Mouse (Mus musculus): ENCODE measurements around the gene Socs2. TPM values are rescaled to one million over a fixed set of nuclear protein-coding genes. Genes with fewer than 3 reads are reported as not detected.
A peak's percentile ranks its signal among the peaks of the same experiment; 100 is the strongest.

The Socs2 gene
- polyA plus RNA-seq, 1 experiment = 59.4 TPM

DNA sequence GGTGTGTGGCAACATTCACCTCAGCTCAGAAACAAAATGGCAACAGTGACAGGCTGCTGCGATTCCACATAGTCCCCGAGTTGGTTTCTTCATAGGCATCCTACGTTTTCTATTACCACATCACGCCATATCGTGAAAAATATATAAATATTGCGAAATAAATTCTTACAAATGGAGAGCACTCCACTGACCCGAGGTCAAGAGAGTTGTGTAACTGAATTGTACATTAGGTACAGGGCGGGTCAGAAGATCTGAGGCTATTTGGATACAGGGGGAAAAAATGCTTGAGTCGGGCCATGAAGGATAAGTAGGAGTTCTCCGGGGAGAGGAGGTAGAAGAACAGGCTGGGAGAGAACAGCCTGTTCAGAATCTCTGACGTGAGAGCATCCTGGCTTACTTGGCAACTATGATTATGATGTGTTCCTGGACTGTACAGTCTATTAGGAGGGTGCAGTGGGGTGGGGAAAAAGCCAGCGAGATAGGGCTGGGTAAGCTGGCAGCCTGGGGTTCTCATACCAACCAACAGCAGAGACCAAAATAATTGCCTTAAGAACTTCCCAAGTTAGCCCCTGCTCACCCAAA, 55.6 kb downstream of the Socs2 start:
- TF ChIP-seq POLR2A (IDR thresholded peaks at IDR 0.05; ENCODE audit: borderline replicate concordance, extremely low read depth, insufficient read depth, insufficient read length, poor library complexity, severe bottlenecking) = no peak
- no peak for TF ChIP-seq CTCF (IDR thresholded peaks at IDR 0.05; ENCODE audit: borderline replicate concordance, extremely low read depth, insufficient read depth, insufficient read length)
- no peak for DNase-seq (ENCODE audit: low read depth)

DNA sequence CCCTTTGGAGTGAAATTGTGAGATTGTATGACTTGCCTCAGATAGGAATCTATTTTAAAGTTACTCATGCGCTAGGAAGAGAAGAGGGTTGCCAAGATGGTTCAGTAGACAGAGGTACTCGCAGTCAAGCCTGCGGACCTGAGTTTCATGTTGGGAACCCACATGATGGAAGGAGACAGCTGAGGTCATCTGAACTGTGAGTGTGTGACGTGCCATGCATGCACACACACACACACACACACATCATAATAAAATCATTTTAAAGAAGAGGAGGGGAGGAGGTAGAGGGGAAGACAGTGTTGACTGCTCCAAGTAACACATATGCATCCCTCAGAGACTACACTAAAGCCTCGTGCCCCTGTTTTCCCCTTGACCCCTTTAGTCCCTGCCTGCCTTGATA, 56.9 kb downstream of the Socs2 start:
- DNase-seq (ENCODE audit: low read depth) = no peak
- TF ChIP-seq CTCF (IDR thresholded peaks at IDR 0.05; ENCODE audit: borderline replicate concordance, extremely low read depth, insufficient read depth, insufficient read length) (no peak), POLR2A (IDR thresholded peaks at IDR 0.05; ENCODE audit: borderline replicate concordance, extremely low read depth, insufficient read depth, insufficient read length, poor library complexity, severe bottlenecking) (no peak)

DNA sequence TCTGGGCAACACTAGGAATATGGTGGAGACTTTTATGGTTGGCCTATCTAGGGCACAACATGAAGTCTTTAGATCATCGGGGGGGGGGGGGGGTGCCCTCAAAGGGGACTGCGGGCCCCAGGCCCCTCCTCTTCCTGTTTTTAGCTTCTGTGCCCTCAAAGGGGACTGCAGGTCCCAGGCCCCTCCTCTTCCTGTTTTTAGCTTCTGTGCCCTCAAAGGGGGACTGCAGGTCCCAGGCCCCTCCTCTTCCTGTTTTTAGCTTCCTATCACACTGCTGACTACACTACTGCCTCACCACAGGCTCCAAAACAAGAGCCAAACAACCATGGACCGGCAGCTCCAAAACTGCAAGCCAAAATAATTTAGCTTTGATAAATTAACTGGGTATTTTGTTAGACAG, 59.3 kb downstream of the Socs2 start:
- no peak for DNase-seq (ENCODE audit: low read depth)
- TF ChIP-seq CTCF (IDR thresholded peaks at IDR 0.05; ENCODE audit: borderline replicate concordance, extremely low read depth, insufficient read depth, insufficient read length) (no peak), POLR2A (IDR thresholded peaks at IDR 0.05; ENCODE audit: borderline replicate concordance, extremely low read depth, insufficient read depth, insufficient read length, poor library complexity, severe bottlenecking) (no peak)

DNA sequence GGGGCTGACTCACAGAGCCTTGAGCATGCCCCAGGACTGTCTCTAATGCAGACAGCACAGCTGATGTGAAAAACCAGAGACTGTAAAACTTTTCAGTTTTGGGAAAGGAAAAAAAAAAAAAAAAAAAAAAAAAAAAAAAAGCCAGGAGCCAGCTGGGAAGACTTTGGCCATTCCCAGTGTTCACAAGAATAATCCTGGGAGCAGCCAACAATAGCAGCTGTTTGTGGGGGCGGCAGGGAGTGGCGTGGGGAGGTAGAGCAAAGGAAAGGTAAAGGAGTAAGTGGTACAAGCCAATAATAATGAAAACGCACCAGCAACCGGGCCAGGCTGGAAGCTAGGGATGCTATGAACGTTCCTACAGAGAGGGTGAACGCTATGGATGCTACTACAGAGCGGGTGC, 60.3 kb downstream of the Socs2 start:
- TF ChIP-seq POLR2A (IDR thresholded peaks at IDR 0.05; ENCODE audit: borderline replicate concordance, extremely low read depth, insufficient read depth, insufficient read length, poor library complexity, severe bottlenecking) (no peak), CTCF (IDR thresholded peaks at IDR 0.05; ENCODE audit: borderline replicate concordance, extremely low read depth, insufficient read depth, insufficient read length) (no peak)
- no peak for DNase-seq (ENCODE audit: low read depth)

DNA sequence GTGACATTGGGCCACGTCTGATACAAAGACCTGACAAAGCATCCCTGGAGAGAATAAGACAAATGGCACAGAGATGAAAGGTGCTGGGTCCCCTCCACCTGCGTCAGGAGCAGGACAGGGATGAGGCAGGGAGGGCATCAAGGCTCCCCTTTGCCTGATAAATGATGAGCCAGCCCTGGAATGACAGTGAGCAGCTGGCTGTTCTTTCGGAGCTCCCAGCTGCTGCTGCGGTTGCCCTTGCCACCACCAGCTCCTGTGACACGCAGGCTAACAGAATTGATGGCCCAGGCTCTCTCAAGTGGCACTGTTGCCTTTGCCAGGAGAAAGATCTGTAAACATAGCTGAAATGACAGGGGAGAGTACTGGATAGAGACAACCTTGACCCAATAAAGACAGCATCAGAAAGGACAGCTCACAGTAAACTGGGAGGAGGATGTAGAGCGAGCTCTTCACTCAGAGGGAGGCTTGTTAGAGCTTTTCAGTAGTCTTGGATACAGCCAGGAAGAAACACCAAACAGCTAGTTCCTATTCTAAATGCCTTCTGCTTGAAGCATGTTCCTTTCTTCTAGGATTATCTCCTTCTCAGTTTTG, 61.2 kb downstream of the Socs2 start:
- DNase-seq (ENCODE audit: low read depth) = peak; percentile 22
- no peak for TF ChIP-seq CTCF (IDR thresholded peaks at IDR 0.05; ENCODE audit: borderline replicate concordance, extremely low read depth, insufficient read depth, insufficient read length)
- no peak for TF ChIP-seq POLR2A (IDR thresholded peaks at IDR 0.05; ENCODE audit: borderline replicate concordance, extremely low read depth, insufficient read depth, insufficient read length, poor library complexity, severe bottlenecking)

DNA sequence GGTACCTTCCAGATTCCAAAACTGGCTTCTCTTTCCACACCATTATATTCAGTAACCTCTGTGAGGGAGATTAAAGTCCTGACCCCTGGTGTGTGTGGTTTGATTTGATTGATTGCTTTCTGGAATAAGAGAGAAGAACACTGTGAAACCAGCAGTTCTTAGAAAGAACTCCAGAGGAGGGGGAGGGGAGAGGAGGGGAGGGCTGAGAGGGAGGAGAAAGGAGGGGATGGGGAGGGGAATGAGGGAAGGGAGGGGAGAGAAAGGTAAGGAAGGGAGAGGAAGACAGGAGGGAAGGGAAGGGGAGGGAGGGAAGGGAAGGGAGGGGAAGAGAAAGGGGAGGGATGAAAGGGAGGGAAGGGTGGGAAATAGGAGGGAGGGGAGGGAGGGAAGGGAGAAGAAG, 62.3 kb downstream of the Socs2 start:
- TF ChIP-seq POLR2A (IDR thresholded peaks at IDR 0.05; ENCODE audit: borderline replicate concordance, extremely low read depth, insufficient read depth, insufficient read length, poor library complexity, severe bottlenecking) (no peak), CTCF (IDR thresholded peaks at IDR 0.05; ENCODE audit: borderline replicate concordance, extremely low read depth, insufficient read depth, insufficient read length) (no peak)
- DNase-seq (ENCODE audit: low read depth) = peak; percentile 12

DNA sequence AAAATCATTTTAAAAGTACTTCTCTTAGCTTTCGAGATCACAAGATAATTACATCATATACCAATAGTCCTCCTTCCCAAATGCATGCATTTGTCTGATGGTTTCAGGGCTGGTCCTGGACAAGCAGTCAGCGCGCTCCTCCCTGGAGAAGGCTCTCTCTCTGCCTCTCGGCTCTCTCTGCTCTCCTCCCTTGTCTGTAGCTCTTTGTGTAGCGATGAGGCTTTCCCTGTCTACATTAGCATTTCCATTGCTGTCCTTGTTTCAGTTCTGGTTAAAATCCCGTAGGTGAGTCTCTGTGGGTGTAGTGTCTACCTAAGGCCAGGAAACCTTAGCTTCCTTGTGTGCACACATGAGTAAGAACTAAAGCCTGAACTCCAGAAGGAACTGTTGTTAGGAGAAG, 62.9 kb downstream of the Socs2 start:
- TF ChIP-seq POLR2A (IDR thresholded peaks at IDR 0.05; ENCODE audit: borderline replicate concordance, extremely low read depth, insufficient read depth, insufficient read length, poor library complexity, severe bottlenecking) (no peak), CTCF (IDR thresholded peaks at IDR 0.05; ENCODE audit: borderline replicate concordance, extremely low read depth, insufficient read depth, insufficient read length) (no peak)
- DNase-seq (ENCODE audit: low read depth) = no peak

DNA sequence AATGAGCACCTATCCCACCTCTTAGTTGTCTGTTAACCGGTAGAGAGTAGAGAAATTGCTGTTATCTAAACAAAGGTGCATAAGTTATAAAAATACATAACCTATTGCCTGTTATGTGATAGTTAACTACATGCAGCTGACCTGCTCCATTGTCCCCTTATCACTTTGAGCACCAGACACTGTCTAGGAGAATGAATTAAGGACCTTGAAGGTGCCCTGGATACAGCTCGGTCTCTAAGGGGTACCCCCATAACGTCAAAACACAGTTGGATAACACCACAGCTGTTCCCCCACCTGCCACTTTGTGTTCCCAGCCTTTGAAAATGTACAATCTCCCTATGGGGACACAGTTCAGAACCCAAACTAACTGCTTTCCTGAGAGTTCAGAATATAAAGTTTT, 68.5 kb downstream of the Socs2 start:
- TF ChIP-seq POLR2A (IDR thresholded peaks at IDR 0.05; ENCODE audit: borderline replicate concordance, extremely low read depth, insufficient read depth, insufficient read length, poor library complexity, severe bottlenecking) (no peak), CTCF (IDR thresholded peaks at IDR 0.05; ENCODE audit: borderline replicate concordance, extremely low read depth, insufficient read depth, insufficient read length) (no peak)
- no peak for DNase-seq (ENCODE audit: low read depth)

DNA sequence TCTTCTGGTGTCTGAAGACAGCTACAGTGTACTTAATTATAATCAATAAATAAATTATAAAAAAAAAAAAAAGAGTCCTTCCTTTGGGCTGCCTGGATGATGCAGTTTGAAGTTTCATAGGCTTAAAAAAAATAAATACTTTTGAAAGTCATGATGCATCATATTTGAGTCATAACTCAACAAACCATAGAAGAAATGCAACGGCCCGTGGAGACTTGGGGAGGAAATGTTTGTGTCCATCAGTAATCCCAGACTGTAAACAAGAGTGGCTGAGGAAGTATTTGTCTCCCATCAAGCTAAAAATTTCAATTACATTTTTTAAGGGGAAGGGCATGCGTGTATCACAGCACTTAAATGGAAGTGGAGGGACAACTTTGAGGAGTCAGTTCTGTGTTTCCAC, 69.2 kb downstream of the Socs2 start:
- TF ChIP-seq POLR2A (IDR thresholded peaks at IDR 0.05; ENCODE audit: borderline replicate concordance, extremely low read depth, insufficient read depth, insufficient read length, poor library complexity, severe bottlenecking) (no peak), CTCF (IDR thresholded peaks at IDR 0.05; ENCODE audit: borderline replicate concordance, extremely low read depth, insufficient read depth, insufficient read length) (no peak)
- no peak for DNase-seq (ENCODE audit: low read depth)

DNA sequence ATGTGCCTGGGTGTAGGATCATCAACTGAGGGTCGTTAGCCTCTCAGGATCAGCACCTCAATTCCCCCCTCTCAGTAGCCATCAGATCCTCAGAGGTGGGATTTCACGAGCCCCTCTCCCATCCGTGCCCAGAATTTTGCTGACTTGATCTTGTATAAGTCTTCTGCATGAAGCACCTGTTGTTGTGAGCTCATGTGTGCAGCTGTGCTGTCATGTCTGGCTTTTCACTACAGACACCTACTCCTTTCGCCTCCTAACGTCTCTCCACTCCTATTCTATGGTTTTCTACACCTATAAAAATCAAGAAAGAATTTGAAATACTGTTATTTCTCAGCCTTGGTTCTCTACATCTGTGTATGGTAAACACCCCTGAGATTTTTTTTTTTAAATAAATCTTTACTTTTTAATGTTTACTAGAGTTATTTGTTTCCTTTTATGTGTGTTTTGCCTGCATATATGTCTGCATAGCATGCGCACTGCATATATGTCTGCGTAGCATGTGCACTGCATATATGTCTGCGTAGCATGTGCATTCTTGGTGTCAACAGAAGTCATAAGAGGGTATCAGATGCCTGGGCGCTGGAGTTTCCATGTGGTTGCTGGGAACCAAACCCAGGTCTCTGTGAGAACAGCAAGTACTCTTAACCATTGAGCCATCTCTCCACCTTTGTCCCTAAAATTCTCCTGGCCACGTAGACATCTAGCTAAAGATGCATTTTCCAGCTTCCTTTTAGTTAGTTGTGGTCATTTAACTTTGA, 74.0 kb downstream of the Socs2 start:
- no peak for DNase-seq (ENCODE audit: low read depth)
- TF ChIP-seq CTCF (IDR thresholded peaks at IDR 0.05; ENCODE audit: borderline replicate concordance, extremely low read depth, insufficient read depth, insufficient read length) (no peak), POLR2A (IDR thresholded peaks at IDR 0.05; ENCODE audit: borderline replicate concordance, extremely low read depth, insufficient read depth, insufficient read length, poor library complexity, severe bottlenecking) (no peak)

DNA sequence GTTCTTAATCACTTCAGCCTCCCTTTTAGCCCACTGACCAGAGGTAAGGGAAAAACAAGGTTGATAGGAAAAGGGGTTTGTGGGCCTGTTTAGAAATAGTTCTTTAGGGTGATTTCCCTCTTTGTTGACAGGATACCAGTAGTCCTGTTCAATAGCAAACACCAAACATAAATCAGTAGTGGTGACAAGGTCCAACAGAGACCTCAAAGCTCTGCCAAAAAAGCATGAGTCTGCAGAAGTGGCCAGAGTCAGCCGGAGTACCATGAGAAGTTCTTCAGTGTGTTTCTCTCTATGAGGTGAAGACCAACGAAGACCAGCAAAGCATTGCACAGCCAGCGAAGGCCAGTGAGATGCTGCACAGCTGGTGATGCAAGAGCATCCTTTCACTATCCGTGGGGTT, 76.3 kb downstream of the Socs2 start:
- DNase-seq (ENCODE audit: low read depth) = no peak
- TF ChIP-seq POLR2A (IDR thresholded peaks at IDR 0.05; ENCODE audit: borderline replicate concordance, extremely low read depth, insufficient read depth, insufficient read length, poor library complexity, severe bottlenecking) (no peak), CTCF (IDR thresholded peaks at IDR 0.05; ENCODE audit: borderline replicate concordance, extremely low read depth, insufficient read depth, insufficient read length) (no peak)

DNA sequence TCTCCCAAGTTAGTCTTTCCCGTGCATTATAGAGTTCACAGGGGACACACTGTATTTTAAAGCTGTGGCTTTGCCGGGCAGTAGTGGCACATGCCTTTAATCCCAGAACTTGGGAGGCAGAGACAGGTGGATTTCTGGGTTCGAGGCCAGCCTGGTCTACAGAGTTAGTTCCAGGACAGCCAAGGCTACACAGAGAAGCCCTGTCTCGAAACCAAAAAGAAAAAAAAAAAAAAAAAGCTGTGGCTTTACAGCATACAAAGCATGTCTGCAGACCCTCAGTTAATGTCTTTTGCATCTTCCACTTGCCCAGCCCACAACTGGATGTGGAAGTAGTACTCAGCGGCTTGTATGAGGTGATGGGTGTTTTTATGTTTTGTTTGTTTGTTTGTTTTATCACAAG, 79.4 kb downstream of the Socs2 start:
- no peak for DNase-seq (ENCODE audit: low read depth)
- no peak for TF ChIP-seq POLR2A (IDR thresholded peaks at IDR 0.05; ENCODE audit: borderline replicate concordance, extremely low read depth, insufficient read depth, insufficient read length, poor library complexity, severe bottlenecking)
- no peak for TF ChIP-seq CTCF (IDR thresholded peaks at IDR 0.05; ENCODE audit: borderline replicate concordance, extremely low read depth, insufficient read depth, insufficient read length)
